Mouse (Mus musculus) forebrain, postnatal 0 days (tissue): ENCODE measurements around the gene Pip4k2c. TPM values are rescaled to one million over a fixed set of nuclear protein-coding genes. Genes with fewer than 3 reads are reported as not detected.
"Not testable (repeated sequence)": the region's sequence is repeated elsewhere in the genome, so short reads cannot be mapped to it uniquely, and the experiment has no call there.

Source experiments
- ATAC-seq: fragments of 200-750 bp; cut with Nextera tagmentation; 2 replicates; pipeline ENCODE4 v1.8.0; 2017; ENCODE audit warnings: mild to moderate bottlenecking, moderate library complexity
- DNase-seq: peaks from one replicate; pipeline ENCODE4 v3.0.0-alpha.2; 2015
- H3K27ac ChIP-seq: fragments of 300-500 bp; sonication (generic); 2 replicates; pipeline ENCODE4 v1.5.1; 2014; ENCODE audit warnings: low read depth, mild to moderate bottlenecking, antibody characterized with exemption, low read length, moderate library complexity, mixed read lengths
- H3K27me3 ChIP-seq: fragments of 300-500 bp; sonication (generic); 2 replicates; pipeline ENCODE4 v1.6.1; 2014; ENCODE audit warnings: mild to moderate bottlenecking, low read length, mixed read lengths; ENCODE audit not compliant: insufficient read depth
- H3K36me3 ChIP-seq: fragments of 300-500 bp; sonication (generic); 2 replicates; pipeline ENCODE4 v1.6.1; 2014; ENCODE audit warnings: mild to moderate bottlenecking, moderate library complexity; ENCODE audit not compliant: insufficient read depth
- H3K4me1 ChIP-seq: fragments of 300-500 bp; sonication (generic); 2 replicates; pipeline ENCODE4 v1.6.1; 2014; ENCODE audit warnings: antibody characterized with exemption; ENCODE audit not compliant: insufficient read depth
- H3K4me2 ChIP-seq: fragments of 300-500 bp; sonication (generic); 2 replicates; pipeline ENCODE4 v1.6.1; 2014; ENCODE audit warnings: low read depth, mild to moderate bottlenecking, moderate library complexity
- H3K4me3 ChIP-seq: fragments of 300-500 bp; sonication (generic); 2 replicates; pipeline ENCODE4 v1.5.1; 2014; ENCODE audit warnings: low read depth, low read length, mixed read lengths
- H3K9ac ChIP-seq: fragments of 300-500 bp; sonication (generic); 2 replicates; pipeline ENCODE4 v1.6.1; 2014; ENCODE audit warnings: mild to moderate bottlenecking
- H3K9me3 ChIP-seq: fragments of 300-500 bp; sonication (generic); 2 replicates; pipeline ENCODE4 v1.6.1; 2016; ENCODE audit warnings: low read length
- CTCF ChIP-seq: sonication (generic); IDR thresholded peaks from 2 replicates; pipeline ENCODE4 v1.5.1; 2016; ENCODE audit warnings: antibody characterized with exemption, control low read depth, low read depth
- WGBS: fragments of 180-500 bp; shearing (Covaris S2); extraction: QIAGEN DNeasy Blood & Tissue Kit; methylation state at CpG from one replicate; pipeline ENCODE4 v1.1.7; 2014; 5-methylcytosine and 5-hydroxymethylcytosine counted together
- polyA plus RNA-seq: library from polyadenylated mRNA; unstranded; fragments of >200 nt; fragmentation: Nextera tagmentation; extraction: Ambion mirVana; gene quantifications from 2 replicates; pipeline ENCODE4 v1.2.1, GENCODE M21; 2015
- total RNA-seq: library from RNA; depleted of rRNA; stranded (reverse); fragments of >200 nt; gene quantifications from 2 replicates; pipeline ENCODE4 v1.2.3, GENCODE M21; 2014

Pip4k2c gene
- total and polyA plus RNA-seq, 2 experiments from 2014 or later = 20.1 to 23.3 TPM

- WGBS = 89% methylated on average over 1 of the region's 1 CpGs
- TF ChIP-seq CTCF = no peak
- no peak for DNase-seq
Measured at GRCm38 (mm10) chr10:127156511-127156910, 54.9 kb downstream of the Pip4k2c start.

GRCm38 (mm10) chr10:127156089-127156488, 55.3 kb downstream of the Pip4k2c start:
- WGBS = 98% methylated on average over 1 of the region's 1 CpGs
- Histone ChIP-seq H3K4me2 (no peak overlapping the region), H3K9me3 (no peaks in the 10 kb centered on the region)

More at GRCm38 (mm10) chr10:127156511-127156910, 54.9 kb downstream of the Pip4k2c start:
- ATAC-seq = no peak
- Histone ChIP-seq H3K4me2 (no peak overlapping the region), H3K4me3 (no peak overlapping the region), H3K36me3 (no peaks in the 10 kb centered on the region), H3K27ac (no peak overlapping the region), H3K9ac (no peak overlapping the region), H3K27me3 (no peaks in the 10 kb centered on the region), H3K4me1 (no peaks in the 10 kb centered on the region), H3K9me3 (no peaks in the 10 kb centered on the region)

GRCm38 (mm10) chr10:127154652-127155051, 56.7 kb downstream of the Pip4k2c start:
- H3K9ac ChIP-seq = no peak overlapping the region
- no peaks in the 10 kb centered on the region for H3K4me1 ChIP-seq
- no peak overlapping the region for H3K4me2 ChIP-seq
- no peak for ATAC-seq
- H3K36me3 ChIP-seq = no peaks in the 10 kb centered on the region
- no peaks in the 10 kb centered on the region for H3K9me3 ChIP-seq
- H3K4me3 ChIP-seq = no peak overlapping the region
- WGBS = 87% methylated on average over 5 of the region's 5 CpGs
- H3K27me3 ChIP-seq = no peaks in the 10 kb centered on the region
- H3K27ac ChIP-seq = no peak overlapping the region
- no peak for DNase-seq
- TF ChIP-seq CTCF = no peak

More at GRCm38 (mm10) chr10:127156089-127156488, 55.3 kb downstream of the Pip4k2c start:
- TF ChIP-seq CTCF = no peak
- no peaks in the 10 kb centered on the region for H3K36me3 ChIP-seq
- H3K4me1 ChIP-seq = no peaks in the 10 kb centered on the region
- DNase-seq = no peak
- ATAC-seq = no peak
- no peak overlapping the region for H3K4me3 ChIP-seq
- no peak overlapping the region for H3K9ac ChIP-seq
- no peak overlapping the region for H3K27ac ChIP-seq
- H3K27me3 ChIP-seq = no peaks in the 10 kb centered on the region

GRCm38 (mm10) chr10:127154241-127154640, 57.1 kb downstream of the Pip4k2c start:
- Histone ChIP-seq H3K9me3 (no peaks in the 10 kb centered on the region), H3K27me3 (no peaks in the 10 kb centered on the region), H3K4me2 (no peak overlapping the region), H3K4me1 (no peaks in the 10 kb centered on the region), H3K27ac (no peak overlapping the region), H3K4me3 (no peak overlapping the region), H3K36me3 (no peaks in the 10 kb centered on the region), H3K9ac (no peak overlapping the region)
- no peak for TF ChIP-seq CTCF
- 96% methylated on average over 2 of the region's 2 CpGs for WGBS
- ATAC-seq = no peak
- DNase-seq = no peak

- no peak overlapping the region for H3K4me3 ChIP-seq
- H3K9me3 ChIP-seq = no peaks in the 10 kb centered on the region
- 96% methylated on average over 7 of the region's 7 CpGs for WGBS
- DNase-seq = no peak
- H3K36me3 ChIP-seq = no peaks in the 10 kb centered on the region
- no peak overlapping the region for H3K27ac ChIP-seq
- no peaks in the 10 kb centered on the region for H3K4me1 ChIP-seq
- no peaks in the 10 kb centered on the region for H3K27me3 ChIP-seq
- no peak overlapping the region for H3K9ac ChIP-seq
- ATAC-seq = no peak
- TF ChIP-seq CTCF = no peak
- no peak overlapping the region for H3K4me2 ChIP-seq
Measured at GRCm38 (mm10) chr10:127153323-127153722, 58.1 kb downstream of the Pip4k2c start.

- not testable (repeated sequence) for H3K9me3 ChIP-seq, DNase-seq, H3K4me2 ChIP-seq, H3K4me3 ChIP-seq, H3K9ac ChIP-seq, ATAC-seq, H3K4me1 ChIP-seq, H3K27me3 ChIP-seq, H3K27ac ChIP-seq, H3K36me3 ChIP-seq
- 88% methylated on average over 10 of the region's 10 CpGs for WGBS
Measured at GRCm38 (mm10) chr10:127152556-127152955, 58.8 kb downstream of the Pip4k2c start.

- not testable (repeated sequence) for DNase-seq, H3K4me2 ChIP-seq, H3K27ac ChIP-seq, ATAC-seq, H3K9me3 ChIP-seq, H3K36me3 ChIP-seq, H3K4me1 ChIP-seq, H3K4me3 ChIP-seq, H3K9ac ChIP-seq, H3K27me3 ChIP-seq
- 89% methylated on average over 3 of the region's 3 CpGs for WGBS
Measured at GRCm38 (mm10) chr10:127151233-127151632, 60.2 kb downstream of the Pip4k2c start.

GRCm38 (mm10) chr10:127150471-127150872, 60.9 kb downstream of the Pip4k2c start:
- no peak overlapping the region for H3K9ac ChIP-seq
- H3K4me3 ChIP-seq = no peak overlapping the region
- no peaks in the 10 kb centered on the region for H3K4me1 ChIP-seq
- no peaks in the 10 kb centered on the region for H3K36me3 ChIP-seq
- no peak overlapping the region for H3K27ac ChIP-seq
- no peaks in the 10 kb centered on the region for H3K9me3 ChIP-seq
- WGBS = 85% methylated on average over 4 of the region's 4 CpGs
- DNase-seq (no peak), ATAC-seq (no peak)
- H3K4me2 ChIP-seq = no peak overlapping the region
- no peak for TF ChIP-seq CTCF
- H3K27me3 ChIP-seq = no peaks in the 10 kb centered on the region
